ENCODE assay signal across 41 mouse cellular contexts in genomic region chr5:107854556-107854955, GRCm38 (mm10). TPM values are rescaled to one million over a fixed set of nuclear protein-coding genes. Genes with fewer than 3 reads are reported as not detected.
A peak's percentile ranks its signal among the peaks of the same experiment; 100 is the strongest.
DNase-seq lines count a peak whose midpoint lies in the region; ATAC-seq and TF ChIP-seq lines count a peak whose summit lies in the region.
"Had no signal": no experiment of that assay in that cellular context is flagged by ENCODE, and none has a peak within 500 bp of the region (broad histone marks: within the 10 kb centered on the region; RNA-seq: fewer than 3 reads in every experiment).

No protein-coding gene starts in this region.

- peaks cover 11% of the 10 kb centered on the region; the same call in 1 of the 2 replicates for H3K36me3 ChIP-seq in heart, embryonic 10.5 days
- H3K36me3 ChIP-seq in heart, embryonic 16.5 days (ENCODE audit: control insufficient read depth, insufficient read depth): peaks cover 5% of the 10 kb centered on the region
- no peaks in the 10 kb centered on the region for H3K36me3 ChIP-seq in lung, embryonic 14.5 days (ENCODE audit: insufficient read depth)
- H3K36me3 ChIP-seq in intestine, embryonic 16.5 days (ENCODE audit: control insufficient read depth, insufficient read depth, low read length): peaks cover 2% of the 10 kb centered on the region; the same call in 1 of the 2 replicates
- H3K36me3 ChIP-seq: forebrain, embryonic 12.5 days; hindbrain, embryonic 13.5 days; midbrain, embryonic 15.5 days; neural tube, embryonic 15.5 days had no signal

- no peak overlapping the region for H3K9ac ChIP-seq in heart, embryonic 16.5 days (ENCODE audit: low read length)
- no peak overlapping the region for H3K9ac ChIP-seq in lung, embryonic 14.5 days
- H3K9ac ChIP-seq in intestine, embryonic 16.5 days (ENCODE audit: low read depth, low read length): no peak overlapping the region
- H3K9ac ChIP-seq: embryonic facial prominence, embryonic 15.5 days; forebrain, embryonic 12.5 days; forebrain, postnatal 0 days; hindbrain, embryonic 13.5 days; liver, embryonic 13.5 days; midbrain, embryonic 15.5 days; neural tube, embryonic 15.5 days had no signal

- no peaks in the 10 kb centered on the region for H3K27me3 ChIP-seq in heart, embryonic 10.5 days (ENCODE audit: insufficient read depth, poor library complexity, severe bottlenecking)
- H3K27me3 ChIP-seq in heart, embryonic 16.5 days (ENCODE audit: control insufficient read depth, insufficient read depth, low read length): no peaks in the 10 kb centered on the region
- H3K27me3 ChIP-seq in lung, embryonic 14.5 days (ENCODE audit: insufficient read depth, low read length): no peaks in the 10 kb centered on the region
- H3K27me3 ChIP-seq in intestine, embryonic 16.5 days (replicated peaks; ENCODE audit: control insufficient read depth, insufficient read depth, low read length): no peaks in the 10 kb centered on the region
- H3K27me3 ChIP-seq: CH12.LX; embryonic facial prominence, embryonic 15.5 days; forebrain, embryonic 12.5 days; hindbrain, embryonic 13.5 days; limb, embryonic 13.5 days; liver, embryonic 13.5 days; midbrain, embryonic 15.5 days; neural tube, embryonic 15.5 days had no signal

- no peak overlapping the region for H3K27ac ChIP-seq in heart, embryonic 10.5 days
- peak overlapping the region; percentile 87 for H3K27ac ChIP-seq in heart, embryonic 16.5 days (ENCODE audit: low read length)
- H3K27ac ChIP-seq in lung, embryonic 14.5 days (ENCODE audit: low read depth): peak overlapping the region; percentile 55; the same call in 1 of the 2 replicates
- H3K27ac ChIP-seq in intestine, embryonic 16.5 days (ENCODE audit: low read length): peak overlapping the region; percentile 65; the same call in 1 of the 2 replicates
- H3K27ac ChIP-seq: embryonic facial prominence, embryonic 10.5 days; forebrain, embryonic 12.5 days; hindbrain, embryonic 13.5 days; midbrain, embryonic 10.5 days had no signal

- DNase-seq in heart, embryonic 10.5 days (ENCODE audit: low spot score): peak; percentile 48
- DNase-seq in heart, adult 8-10 months (ENCODE audit: low spot score): no peak
- no peak for DNase-seq in heart, postnatal 4 days
- DNase-seq in lung, embryonic 14.5 days: peak; percentile 65
- no peak for DNase-seq in lung, postnatal 25 days (ENCODE audit: low spot score)
- DNase-seq in urinary bladder, postnatal 36 days (ENCODE audit: low spot score in 2 of 2): no peak
- DNase-seq: adrenal gland, adult 2 months; cerebellum, adult 8-10 months; forebrain, postnatal 0 days; kidney, adult 8-10 months; liver, embryonic 13.5 days; lung, postnatal 14 days; retina, postnatal 1 day; right cerebral cortex, postnatal 14 days; thymus, adult 18-20 months; thymus, postnatal 25 days had no signal

- H3K4me3 ChIP-seq in heart, embryonic 10.5 days: no peak overlapping the region
- H3K4me3 ChIP-seq in heart, embryonic 16.5 days (ENCODE audit: low read length): no peak overlapping the region
- H3K4me3 ChIP-seq in lung, embryonic 14.5 days (ENCODE audit: low read depth, low read length): no peak overlapping the region
- H3K4me3 ChIP-seq in intestine, embryonic 16.5 days (ENCODE audit: low read length): no peak overlapping the region
- H3K4me3 ChIP-seq: embryonic facial prominence, embryonic 10.5 days; embryonic facial prominence, embryonic 15.5 days; forebrain, embryonic 12.5 days; hindbrain, embryonic 13.5 days; limb, embryonic 13.5 days; liver, embryonic 13.5 days; midbrain, embryonic 10.5 days; midbrain, embryonic 15.5 days; neural tube, embryonic 15.5 days had no signal

- ATAC-seq in heart, embryonic 16.5 days (replicated peaks; ENCODE audit: extremely low read depth, insufficient read depth, low FRiP score): no peak
- ATAC-seq in lung, embryonic 14.5 days (ENCODE audit: insufficient read depth): peak; percentile 58; the same call in 1 of the 2 replicates
- ATAC-seq in intestine, embryonic 16.5 days: peak; percentile 74
- ATAC-seq: activated CD4-positive, CD25-positive, alpha-beta regulatory T cell, adult 4 months; inflammation-experienced regulatory T-cells, adult 6 months had no signal

- WGBS in heart, embryonic 10.5 days: 53% methylated on average over 3 of the region's 3 CpGs
- 36% methylated on average over 3 of the region's 3 CpGs for WGBS in heart, embryonic 16.5 days
- 62% methylated on average over 3 of the region's 3 CpGs for WGBS in lung, embryonic 14.5 days
- 50% methylated on average over 3 of the region's 3 CpGs for WGBS in intestine, embryonic 16.5 days

- H3K4me2 ChIP-seq in heart, embryonic 16.5 days (ENCODE audit: low read depth, low read length): no peak overlapping the region
- no peak overlapping the region for H3K4me2 ChIP-seq in lung, embryonic 14.5 days
- H3K4me2 ChIP-seq in intestine, embryonic 16.5 days (ENCODE audit: low read depth, low read length): no peak overlapping the region
- H3K4me2 ChIP-seq: forebrain, embryonic 12.5 days; hindbrain, embryonic 13.5 days; limb, embryonic 13.5 days; liver, embryonic 13.5 days; midbrain, embryonic 15.5 days; neural tube, embryonic 15.5 days had no signal

- H3K9me3 ChIP-seq in heart, embryonic 10.5 days: no peaks in the 10 kb centered on the region
- H3K9me3 ChIP-seq in heart, embryonic 16.5 days (replicated peaks; ENCODE audit: control insufficient read depth, low read length): peaks cover 3% of the 10 kb centered on the region
- no peaks in the 10 kb centered on the region for H3K9me3 ChIP-seq in lung, embryonic 14.5 days (ENCODE audit: low read depth, low read length)
- no peaks in the 10 kb centered on the region for H3K9me3 ChIP-seq in intestine, embryonic 16.5 days (ENCODE audit: control insufficient read depth, low read length)
- H3K9me3 ChIP-seq: embryonic facial prominence, embryonic 10.5 days; embryonic facial prominence, embryonic 15.5 days; forebrain, embryonic 12.5 days; liver, embryonic 13.5 days; midbrain, embryonic 15.5 days; neural tube, embryonic 15.5 days had no signal

- peaks cover 19% of the 10 kb centered on the region for H3K4me1 ChIP-seq in heart, embryonic 10.5 days
- peaks cover 19% of the 10 kb centered on the region for H3K4me1 ChIP-seq in heart, embryonic 16.5 days (ENCODE audit: control insufficient read depth, insufficient read depth, low read length)
- peaks cover 10% of the 10 kb centered on the region; the same call in 1 of the 2 replicates for H3K4me1 ChIP-seq in lung, embryonic 14.5 days (ENCODE audit: insufficient read depth)
- H3K4me1 ChIP-seq in intestine, embryonic 16.5 days (ENCODE audit: control insufficient read depth, insufficient read depth, low read length): peaks cover 17% of the 10 kb centered on the region
- H3K4me1 ChIP-seq: embryonic facial prominence, embryonic 10.5 days had no signal

- TF ChIP-seq CTCF in lung, embryonic 14.5 days (IDR thresholded peaks at IDR 0.05; ENCODE audit: low read depth): no peak

RNA-seq across cellular contexts. Expression of gene Evi5, which starts 20.4 kb away (rescaled TPM):
- 43.3 and 53.9 TPM in 2 replicates for polyA plus RNA-seq in heart, embryonic 10.5 days (2016; fragmentation: Nextera tagmentation; extraction: Ambion mirVana)
- total RNA-seq in heart, adult 8-10 months (2022): 10 to 100 TPM; 16.6 to 21.1 (median 19.0) TPM
- polyA plus RNA-seq in heart, embryonic 16.5 days (2015; fragmentation: Nextera tagmentation; extraction: Ambion mirVana): 40.5 and 41.0 TPM in 2 replicates
- 10 to 100 TPM; 42.9 to 48.2 TPM for total RNA-seq in heart, postnatal 4 days (2021)
- 60.7 and 61.2 TPM in 2 replicates for polyA plus RNA-seq in lung, embryonic 14.5 days (2014; fragmentation: Nextera tagmentation; extraction: Ambion mirVana)
- polyA plus RNA-seq in intestine, embryonic 16.5 days (2015; fragmentation: Nextera tagmentation; extraction: Ambion mirVana): 49.1 and 53.4 TPM in 2 replicates

RNA-seq across cellular contexts. Expression of gene Ube2d2b, which starts 24.7 kb away (rescaled TPM):
- polyA plus RNA-seq in heart, embryonic 10.5 days (2016; fragmentation: Nextera tagmentation; extraction: Ambion mirVana): 0.20 and 0.25 TPM in 2 replicates
- total RNA-seq in heart, adult 8-10 months (2022): not detected
- 0.14 and 0.35 TPM in 2 replicates for polyA plus RNA-seq in heart, embryonic 16.5 days (2015; fragmentation: Nextera tagmentation; extraction: Ambion mirVana)
- total RNA-seq in heart, postnatal 4 days (2021): not detected
- polyA plus RNA-seq in lung, embryonic 14.5 days (2014; fragmentation: Nextera tagmentation; extraction: Ambion mirVana): 0.11 and 0.50 TPM in 2 replicates
- 0.07 TPM in 2 replicates for polyA plus RNA-seq in intestine, embryonic 16.5 days (2015; fragmentation: Nextera tagmentation; extraction: Ambion mirVana)
- total RNA-seq: adrenal gland, adult 2 months; adrenal gland, postnatal 36 days; CH12.LX; forebrain, postnatal 0 days; gastrocnemius, adult 8-10 months; gastrocnemius, postnatal 4 days; heart, postnatal 36 days; layer of hippocampus, adult 8-10 months; layer of hippocampus, postnatal 25 days; left cerebral cortex, adult 8-10 months; left cerebral cortex, postnatal 36 days; megakaryocyte progenitor cell, adult 5-6 weeks had no signal
- polyA plus RNA-seq: adrenal gland, adult 2 months; brain, embryonic 14.5 days; forebrain, postnatal 0 days; inflammation-experienced regulatory T-cells, adult 6 months; kidney, postnatal 0 days; small intestine, adult 2 months had no signal

RNA-seq across cellular contexts. Expression of gene Rpl5, which starts 45.7 kb away (rescaled TPM):
- polyA plus RNA-seq in heart, embryonic 10.5 days (2016; fragmentation: Nextera tagmentation; extraction: Ambion mirVana): 61.9 and 78.8 TPM in 2 replicates
- total RNA-seq in heart, adult 8-10 months (2022): 10 to 100 TPM; 24.1 to 35.4 (median 32.1) TPM
- polyA plus RNA-seq in heart, embryonic 16.5 days (2015; fragmentation: Nextera tagmentation; extraction: Ambion mirVana): 41.8 and 46.6 TPM in 2 replicates
- 10 to 100 TPM; 65.4 to 65.5 TPM for total RNA-seq in heart, postnatal 4 days (2021)
- 75.7 and 79.6 TPM in 2 replicates for polyA plus RNA-seq in lung, embryonic 14.5 days (2014; fragmentation: Nextera tagmentation; extraction: Ambion mirVana)
- polyA plus RNA-seq in intestine, embryonic 16.5 days (2015; fragmentation: Nextera tagmentation; extraction: Ambion mirVana): 61.6 and 69.3 TPM in 2 replicates

Comparison
In these comparisons a context has a peak if more than half of its experiments do, and no peak if none do; other contexts are left out.
1. DNase-seq: peak in heart, embryonic 10.5 days (single experiment) and lung, embryonic 14.5 days (single experiment); none in heart, adult 8-10 months (single experiment), heart, postnatal 4 days (single experiment), lung, postnatal 25 days (single experiment) and urinary bladder, postnatal 36 days (0 of 2).